Mouse (Mus musculus) c-Kit-positive CD71-positive TER-119-positive erythroid progenitor cells, embryonic 14.5 days (primary cell): ENCODE results near the gene Rcan1.

Experiments used
- DNase-seq: peaks from one replicate; pipeline ENCODE4 v3.0.0-alpha.2; 2013; ENCODE audit warnings: low spot score

Gene Rcan1

GRCm38 (mm10) chr16:92348941-92349340 lies 121.7 kb downstream of the Rcan1 start:
- no peak for DNase-seq

GRCm38 (mm10) chr16:92346297-92346916 lies 124.3 kb downstream of the Rcan1 start:
- no peak for DNase-seq

GRCm38 (mm10) chr16:92345177-92345576 lies 125.5 kb downstream of the Rcan1 start:
- DNase-seq = peak; percentile 16
